Mouse (Mus musculus) intestine, embryonic 14.5 days (tissue): ENCODE data around the gene Nyx. TPM values are rescaled to one million over a fixed set of nuclear protein-coding genes. Genes with fewer than 3 reads are reported as not detected.

Experiments
- ATAC-seq: fragments of 200-750 bp; cut with Nextera tagmentation; replicated peaks from 2 replicates; pipeline ENCODE4 v1.8.0; 2017; ENCODE audit warnings: low read depth, moderate number of reproducible peaks, moderate TSS enrichment, moderate library complexity; ENCODE audit not compliant: low FRiP score, low TSS enrichment
- DNase-seq: peaks from one replicate; pipeline ENCODE4 v3.0.0-alpha.2; 2018; ENCODE audit warnings: low spot score
- H3K27ac ChIP-seq: fragments of 300-500 bp; sonication (generic); 2 replicates; pipeline ENCODE4 v1.5.1; 2014; ENCODE audit warnings: low read depth, mild to moderate bottlenecking, control low read depth
- H3K27me3 ChIP-seq: fragments of 300-500 bp; sonication (generic); replicated peaks from 2 replicates; pipeline ENCODE4 v1.6.1; 2014; ENCODE audit warnings: low read length, control low read depth; ENCODE audit not compliant: control insufficient read depth, insufficient read depth
- H3K36me3 ChIP-seq: fragments of 300-500 bp; sonication (generic); 2 replicates; pipeline ENCODE4 v1.6.1; 2014; ENCODE audit warnings: low read length, control low read depth; ENCODE audit not compliant: control insufficient read depth, insufficient read depth
- H3K4me1 ChIP-seq: fragments of 300-500 bp; sonication (generic); replicated peaks from 2 replicates; pipeline ENCODE4 v1.6.1; 2014; ENCODE audit warnings: low read length, control low read depth, mixed read lengths; ENCODE audit not compliant: control insufficient read depth, insufficient read depth
- H3K4me2 ChIP-seq: fragments of 300-500 bp; sonication (generic); 2 replicates; pipeline ENCODE4 v1.6.1; 2014; ENCODE audit warnings: low read length
- H3K4me3 ChIP-seq: fragments of 300-500 bp; sonication (generic); 2 replicates; pipeline ENCODE4 v1.5.1; 2014; ENCODE audit warnings: low read depth, low read length, control low read depth, mixed read lengths
- H3K9ac ChIP-seq: fragments of 300-500 bp; sonication (generic); 2 replicates; pipeline ENCODE4 v1.6.1; 2014; ENCODE audit warnings: mild to moderate bottlenecking, low read length
- H3K9me3 ChIP-seq: fragments of 300-500 bp; sonication (generic); 2 replicates; pipeline ENCODE4 v1.6.1; 2016; ENCODE audit warnings: low read length, control low read depth; ENCODE audit not compliant: control insufficient read depth
- WGBS: fragments of 180-500 bp; shearing (Covaris S2); extraction: QIAGEN DNeasy Blood & Tissue Kit; methylation state at CpG from one replicate; pipeline ENCODE4 v1.1.7; 2014; 5-methylcytosine and 5-hydroxymethylcytosine counted together
- polyA plus RNA-seq: library from polyadenylated mRNA; unstranded; fragments of >200 nt; fragmentation: Nextera tagmentation; extraction: Ambion mirVana; gene quantifications from 2 replicates; pipeline ENCODE4 v1.2.1, GENCODE M21; 2014

Nyx gene
- polyA plus RNA-seq, 1 experiment from 2014 or later = not detected

GRCm38 (mm10) chrX:13520566-13520965 is 54.7 kb downstream of the Nyx start:
- Histone ChIP-seq H3K4me3 (no peak overlapping the region), H3K36me3 (no peaks in the 10 kb centered on the region), H3K9ac (no peak overlapping the region), H3K4me1 (no peaks in the 10 kb centered on the region), H3K27me3 (0 out of 2 replicates have a peak, but pooled peaks cover 2% of the 10 kb centered on the region), H3K4me2 (no peak overlapping the region), H3K27ac (no peak overlapping the region), H3K9me3 (no peaks in the 10 kb centered on the region)
- DNase-seq = peak; percentile 25
- WGBS = 90% methylated on average over 4 of the region's 4 CpGs
- ATAC-seq = no peak

GRCm38 (mm10) chrX:13521288-13521687 is 55.4 kb downstream of the Nyx start:
- no peak overlapping the region for H3K4me3 ChIP-seq
- no peak for ATAC-seq

More at GRCm38 (mm10) chrX:13521288-13521687, 55.4 kb downstream of the Nyx start:
- no peaks in the 10 kb centered on the region for H3K4me1 ChIP-seq
- H3K27ac ChIP-seq = no peak overlapping the region
- 87% methylated on average over 8 of the region's 8 CpGs for WGBS
- H3K27me3 ChIP-seq = 0 out of 2 replicates have a peak, but pooled peaks cover 2% of the 10 kb centered on the region
- no peak overlapping the region for H3K9ac ChIP-seq
- no peaks in the 10 kb centered on the region for H3K36me3 ChIP-seq
- no peak overlapping the region for H3K4me2 ChIP-seq
- no peak for DNase-seq
- no peaks in the 10 kb centered on the region for H3K9me3 ChIP-seq

Other genes starting within 250 kb of the Nyx start
- 140 and 170 TPM in 2 replicates for gene Ddx3x, start 185.1 kb upstream of the Nyx start, polyA plus RNA-seq
- 1.8 and 2.3 TPM in 2 replicates for gene Gpr34, start 166.0 kb downstream of the Nyx start, polyA plus RNA-seq
- gene Gpr82, start 195.3 kb downstream of the Nyx start, polyA plus RNA-seq = 0.36 and 0.54 TPM in 2 replicates